Mouse (Mus musculus): Measurements from ENCODE around the gene Rab3il1. TPM values are rescaled to one million over a fixed set of nuclear protein-coding genes. Genes with fewer than 3 reads are reported as not detected.

Rab3il1 gene
- total and polyA plus RNA-seq, 3 experiments: 1.0 to 1.4 TPM; not detected in 1

- Histone ChIP-seq H3K27ac (ENCODE audit: control insufficient read depth, low read depth, low read length) (no peak overlapping the region), H3K9ac (ENCODE audit: control insufficient read depth, low read depth, low read length, poor library complexity, severe bottlenecking) (no peak overlapping the region), H3K27me3 (ENCODE audit: control insufficient read depth in 1 of 2, insufficient read depth in 2 of 2, low read length in 2 of 2) (peaks cover 0 to 4% of the 10 kb centered on the region in 2 experiments; a peak in 1 of 4 replicates), H3K4me1 (ENCODE audit: control insufficient read depth in 1 of 2, insufficient read depth in 2 of 2, low read length in 2 of 2) (peaks cover 6 to 12% of the 10 kb centered on the region in 2 experiments), H3K79me2 (ENCODE audit: control insufficient read depth, insufficient read depth, low read length, poor library complexity) (no peaks in the 10 kb centered on the region), H3K36me3 (ENCODE audit: control insufficient read depth in 1 of 2, insufficient read depth in 2 of 2, low read length in 2 of 2) (peaks cover 0 to 5% of the 10 kb centered on the region in 2 experiments; a peak in 2 of 4 replicates), H3K4me3 (ENCODE audit: control insufficient read depth in 1 of 2, insufficient read depth in 1 of 2, low read depth in 2 of 2, low read length in 2 of 2) (no peak overlapping the region), H3K9me3 (replicated peaks; ENCODE audit: insufficient read depth, low read length) (no peaks in the 10 kb centered on the region)
- no peak for DNase-seq (ENCODE audit: low read depth, low spot score)
- TF ChIP-seq MXI1 (IDR thresholded peaks at IDR 0.05; ENCODE audit: low read depth, low read length) (no peak), MYB (IDR thresholded peaks at IDR 0.05; ENCODE audit: low read depth, low read length) (no peak), E2F4 (IDR thresholded peaks at IDR 0.05; ENCODE audit: borderline replicate concordance, low read depth, low read length) (no peak), RCOR1 (IDR thresholded peaks at IDR 0.05; ENCODE audit: low read depth, low read length) (no peak), JUND (IDR thresholded peaks at IDR 0.05; ENCODE audit: low read depth, low read length) (no peak), TCF12 (IDR thresholded peaks at IDR 0.05; ENCODE audit: low read depth, low read length) (no peak), MAX (IDR thresholded peaks at IDR 0.05; ENCODE audit: low read length) (no peak), MAFK (IDR thresholded peaks at IDR 0.05; ENCODE audit: borderline replicate concordance, low read depth, low read length) (no peak), EP300 (IDR thresholded peaks at IDR 0.05; ENCODE audit: low read depth in 1 of 2, low read length in 2 of 2) (no peak), GATA1 (IDR thresholded peaks at IDR 0.05; ENCODE audit: low read depth, low read length) (no peak), POLR2AphosphoS5 (IDR thresholded peaks at IDR 0.05; ENCODE audit: borderline replicate concordance, low read depth, low read length) (no peak)
Observed at GRCm38 (mm10) chr19:10038364-10038763, 36.9 kb downstream of the Rab3il1 start.

GRCm38 (mm10) chr19:10038910-10039309 is 37.4 kb downstream of the Rab3il1 start:
- Histone ChIP-seq H3K27ac (ENCODE audit: control insufficient read depth, low read depth, low read length) (no peak overlapping the region), H3K4me3 (ENCODE audit: control insufficient read depth in 1 of 2, insufficient read depth in 1 of 2, low read depth in 2 of 2, low read length in 2 of 2) (no peak overlapping the region), H3K9ac (ENCODE audit: control insufficient read depth, low read depth, low read length, poor library complexity, severe bottlenecking) (no peak overlapping the region), H3K9me3 (replicated peaks; ENCODE audit: insufficient read depth, low read length) (no peaks in the 10 kb centered on the region), H3K79me2 (ENCODE audit: control insufficient read depth, insufficient read depth, low read length, poor library complexity) (no peaks in the 10 kb centered on the region), H3K27me3 (ENCODE audit: control insufficient read depth in 1 of 2, insufficient read depth in 2 of 2, low read length in 2 of 2) (peaks cover 0 to 4% of the 10 kb centered on the region in 2 experiments; a peak in 1 of 4 replicates), H3K36me3 (ENCODE audit: control insufficient read depth in 1 of 2, insufficient read depth in 2 of 2, low read length in 2 of 2) (peaks cover 0 to 5% of the 10 kb centered on the region in 2 experiments; a peak in 2 of 4 replicates), H3K4me1 (ENCODE audit: control insufficient read depth in 1 of 2, insufficient read depth in 2 of 2, low read length in 2 of 2) (peaks cover 6 to 12% of the 10 kb centered on the region in 2 experiments)
- TF ChIP-seq MYC (IDR thresholded peaks at IDR 0.05; ENCODE audit: low read depth, low read length) (no peak), USF2 (IDR thresholded peaks at IDR 0.05; ENCODE audit: borderline replicate concordance in 1 of 2, insufficient read depth in 1 of 2, low read depth in 1 of 2, low read length in 2 of 2) (no peak), CHD1 (IDR thresholded peaks at IDR 0.05; ENCODE audit: low read depth, low read length) (no peak), TAL1 (IDR thresholded peaks at IDR 0.05; ENCODE audit: low read length) (no peak), POLR2A (IDR thresholded peaks at IDR 0.05; ENCODE audit: control insufficient read depth in 1 of 2, insufficient read depth in 1 of 2, low read depth in 1 of 2, low read length in 2 of 2, poor library complexity in 1 of 2) (no peak), CTCF (IDR thresholded peaks at IDR 0.05 in 2 of 3, conservative IDR thresholded peaks at IDR 0.05 in 1 of 3; ENCODE audit: control insufficient read depth in 1 of 3, insufficient read depth in 1 of 3, low read depth in 2 of 3, low read length in 3 of 3, poor library complexity in 1 of 3, severe bottlenecking in 1 of 3) (no peak), USF1 (IDR thresholded peaks at IDR 0.05; ENCODE audit: low read depth, low read length) (no peak), RAD21 (IDR thresholded peaks at IDR 0.05; ENCODE audit: low read depth, low read length) (no peak), SIN3A (IDR thresholded peaks at IDR 0.05; ENCODE audit: low read length) (no peak), BHLHE40 (IDR thresholded peaks at IDR 0.05; ENCODE audit: borderline replicate concordance, low read depth, low read length) (no peak), MXI1 (IDR thresholded peaks at IDR 0.05; ENCODE audit: low read depth, low read length) (no peak), MEF2A (IDR thresholded peaks at IDR 0.05; ENCODE audit: extremely low read depth, insufficient replicate concordance, low read depth, low read length, poor library complexity, severe bottlenecking) (no peak), ETS1 (IDR thresholded peaks at IDR 0.05; ENCODE audit: low read depth, low read length) (no peak), UBTF (IDR thresholded peaks at IDR 0.05; ENCODE audit: borderline replicate concordance, insufficient read depth, low read depth, low read length) (no peak), ZC3H11A (IDR thresholded peaks at IDR 0.05; ENCODE audit: low read depth, low read length) (no peak)
- DNase-seq (ENCODE audit: low read depth, low spot score): no peak

Data from MEL (cell line).